Mouse (Mus musculus): ENCODE results near the gene Xirp1. TPM values are rescaled to one million over a fixed set of nuclear protein-coding genes. Genes with fewer than 3 reads are reported as not detected.

The Xirp1 gene
- polyA plus RNA-seq, 1 experiment, result 0.04 TPM

- H3K4me3 ChIP-seq (ENCODE audit: insufficient read depth, low read length), result no peak overlapping the region
- peaks cover 2% of the 10 kb centered on the region; the same call in 1 of the 2 replicates for H3K4me1 ChIP-seq (ENCODE audit: control insufficient read depth, insufficient read depth, low read length)
- no peak for TF ChIP-seq POLR2A (IDR thresholded peaks at IDR 0.05; ENCODE audit: extremely low read depth, insufficient read depth, low read length)
- TF ChIP-seq CTCF (IDR thresholded peaks at IDR 0.05; ENCODE audit: extremely low read depth, insufficient read depth, low read length), result no peak
Measured at GRCm38 (mm10) chr9:119999636-120000035, 23.8 kb downstream of the Xirp1 start.

GRCm38 (mm10) chr9:119998776-119999175, 24.6 kb downstream of the Xirp1 start:
- Histone ChIP-seq H3K27ac (ENCODE audit: insufficient read depth, low read length) (no peak overlapping the region), H3K4me3 (ENCODE audit: insufficient read depth, low read length) (no peak overlapping the region), H3K4me1 (ENCODE audit: control insufficient read depth, insufficient read depth, low read length) (peaks cover 2% of the 10 kb centered on the region; the same call in 1 of the 2 replicates)
- TF ChIP-seq CTCF (IDR thresholded peaks at IDR 0.05; ENCODE audit: extremely low read depth, insufficient read depth, low read length), result no peak
- no peak for TF ChIP-seq POLR2A (IDR thresholded peaks at IDR 0.05; ENCODE audit: extremely low read depth, insufficient read depth, low read length)

More at GRCm38 (mm10) chr9:119999636-120000035, 23.8 kb downstream of the Xirp1 start:
- no peak overlapping the region for H3K27ac ChIP-seq (ENCODE audit: insufficient read depth, low read length)

GRCm38 (mm10) chr9:119996080-119996479, 27.3 kb downstream of the Xirp1 start:
- Histone ChIP-seq H3K27ac (ENCODE audit: insufficient read depth, low read length) (no peak overlapping the region), H3K4me3 (ENCODE audit: insufficient read depth, low read length) (no peak overlapping the region), H3K4me1 (ENCODE audit: control insufficient read depth, insufficient read depth, low read length) (no peaks in the 10 kb centered on the region)
- TF ChIP-seq POLR2A (IDR thresholded peaks at IDR 0.05; ENCODE audit: extremely low read depth, insufficient read depth, low read length), result no peak
- no peak for TF ChIP-seq CTCF (IDR thresholded peaks at IDR 0.05; ENCODE audit: extremely low read depth, insufficient read depth, low read length)

GRCm38 (mm10) chr9:119994207-119994606, 29.2 kb downstream of the Xirp1 start:
- H3K4me3 ChIP-seq (ENCODE audit: insufficient read depth, low read length), result no peak overlapping the region
- no peaks in the 10 kb centered on the region for H3K4me1 ChIP-seq (ENCODE audit: control insufficient read depth, insufficient read depth, low read length)
- TF ChIP-seq POLR2A (IDR thresholded peaks at IDR 0.05; ENCODE audit: extremely low read depth, insufficient read depth, low read length) (no peak), CTCF (IDR thresholded peaks at IDR 0.05; ENCODE audit: extremely low read depth, insufficient read depth, low read length) (no peak)
- no peak overlapping the region for H3K27ac ChIP-seq (ENCODE audit: insufficient read depth, low read length)

- Histone ChIP-seq H3K4me3 (ENCODE audit: insufficient read depth, low read length) (no peak overlapping the region), H3K4me1 (ENCODE audit: control insufficient read depth, insufficient read depth, low read length) (no peaks in the 10 kb centered on the region), H3K27ac (ENCODE audit: insufficient read depth, low read length) (no peak overlapping the region)
- TF ChIP-seq CTCF (IDR thresholded peaks at IDR 0.05; ENCODE audit: extremely low read depth, insufficient read depth, low read length) (no peak), POLR2A (IDR thresholded peaks at IDR 0.05; ENCODE audit: extremely low read depth, insufficient read depth, low read length) (no peak)
Measured at GRCm38 (mm10) chr9:119993092-119993844, 30.1 kb downstream of the Xirp1 start.

- TF ChIP-seq POLR2A (IDR thresholded peaks at IDR 0.05; ENCODE audit: extremely low read depth, insufficient read depth, low read length), result no peak
- TF ChIP-seq CTCF (IDR thresholded peaks at IDR 0.05; ENCODE audit: extremely low read depth, insufficient read depth, low read length), result no peak
Measured at GRCm38 (mm10) chr9:119991310-119991709, 32.1 kb downstream of the Xirp1 start.

GRCm38 (mm10) chr9:119988304-119988703, 35.1 kb downstream of the Xirp1 start:
- Histone ChIP-seq H3K27ac (ENCODE audit: insufficient read depth, low read length) (no peak overlapping the region), H3K4me3 (ENCODE audit: insufficient read depth, low read length) (no peak overlapping the region), H3K4me1 (ENCODE audit: control insufficient read depth, insufficient read depth, low read length) (no peaks in the 10 kb centered on the region)
- TF ChIP-seq POLR2A (IDR thresholded peaks at IDR 0.05; ENCODE audit: extremely low read depth, insufficient read depth, low read length) (no peak), CTCF (IDR thresholded peaks at IDR 0.05; ENCODE audit: extremely low read depth, insufficient read depth, low read length) (no peak)

More at GRCm38 (mm10) chr9:119991310-119991709, 32.1 kb downstream of the Xirp1 start:
- H3K4me3 ChIP-seq (ENCODE audit: insufficient read depth, low read length), result no peak overlapping the region
- no peak overlapping the region for H3K27ac ChIP-seq (ENCODE audit: insufficient read depth, low read length)
- H3K4me1 ChIP-seq (ENCODE audit: control insufficient read depth, insufficient read depth, low read length), result no peaks in the 10 kb centered on the region

GRCm38 (mm10) chr9:119985881-119986574, 37.4 kb downstream of the Xirp1 start:
- H3K4me1 ChIP-seq (ENCODE audit: control insufficient read depth, insufficient read depth, low read length), result peaks cover 3% of the 10 kb centered on the region; the same call in 1 of the 2 replicates
- no peak overlapping the region for H3K4me3 ChIP-seq (ENCODE audit: insufficient read depth, low read length)
- no peak for TF ChIP-seq CTCF (IDR thresholded peaks at IDR 0.05; ENCODE audit: extremely low read depth, insufficient read depth, low read length)
- TF ChIP-seq POLR2A (IDR thresholded peaks at IDR 0.05; ENCODE audit: extremely low read depth, insufficient read depth, low read length), result no peak

GRCm38 (mm10) chr9:119984536-119985011, 38.8 kb downstream of the Xirp1 start, which contains the start of gene Csrnp1:
Gene Csrnp1, minus strand, starts transcription at chr9:119984658.
- no peak for TF ChIP-seq POLR2A (IDR thresholded peaks at IDR 0.05; ENCODE audit: extremely low read depth, insufficient read depth, low read length)
- no peak for TF ChIP-seq CTCF (IDR thresholded peaks at IDR 0.05; ENCODE audit: extremely low read depth, insufficient read depth, low read length)
- Histone ChIP-seq H3K4me3 (ENCODE audit: insufficient read depth, low read length) (peak within 1 kb of the TSS; percentile 85), H3K4me1 (ENCODE audit: control insufficient read depth, insufficient read depth, low read length) (peaks cover 12% of the 10 kb centered on the region), H3K27ac (ENCODE audit: insufficient read depth, low read length) (peak within 1 kb of the TSS; percentile 83)

More at GRCm38 (mm10) chr9:119985881-119986574, 37.4 kb downstream of the Xirp1 start:
- H3K27ac ChIP-seq (ENCODE audit: insufficient read depth, low read length), result no peak overlapping the region
